Mouse (Mus musculus) CH12.LX (cell line): ENCODE data around the gene AI467606.
A peak's percentile ranks its signal among the peaks of the same experiment; 100 is the strongest.

Experiments
- CHD1 ChIP-seq: IDR thresholded peaks from 2 replicates; pipeline ENCODE4 v1.6.1; 2012; ENCODE audit warnings: low read depth, low read length, improper control_type of control experiment, inconsistent platforms
- CTCF ChIP-seq, 2 experiments: IDR thresholded peaks in 1 of 2; conservative IDR thresholded peaks in 1 of 2; 2 replicates each; pipeline ENCODE4 v1.5.1; 2011 to 2012; ENCODE audit warnings: low read depth in 2 of 2, low read length in 2 of 2, improper control_type of control experiment in 1 of 2, inconsistent platforms in 1 of 2, mild to moderate bottlenecking in 1 of 2, moderate library complexity in 1 of 2
- MEF2A ChIP-seq: IDR thresholded peaks from 2 replicates; pipeline ENCODE4 v1.6.1; 2014; ENCODE audit warnings: low read depth, mild to moderate bottlenecking, inconsistent platforms, low read length, improper control_type of control experiment, borderline replicate concordance
- NRF1 ChIP-seq: IDR thresholded peaks from 2 replicates; pipeline ENCODE4 v1.6.1; 2014; ENCODE audit warnings: low read depth, mild to moderate bottlenecking, inconsistent platforms, low read length, improper control_type of control experiment, moderate library complexity
- SIN3A ChIP-seq: IDR thresholded peaks from 2 replicates; pipeline ENCODE4 v1.6.1; 2012; ENCODE audit warnings: low read length, improper control_type of control experiment, inconsistent platforms

DNA sequence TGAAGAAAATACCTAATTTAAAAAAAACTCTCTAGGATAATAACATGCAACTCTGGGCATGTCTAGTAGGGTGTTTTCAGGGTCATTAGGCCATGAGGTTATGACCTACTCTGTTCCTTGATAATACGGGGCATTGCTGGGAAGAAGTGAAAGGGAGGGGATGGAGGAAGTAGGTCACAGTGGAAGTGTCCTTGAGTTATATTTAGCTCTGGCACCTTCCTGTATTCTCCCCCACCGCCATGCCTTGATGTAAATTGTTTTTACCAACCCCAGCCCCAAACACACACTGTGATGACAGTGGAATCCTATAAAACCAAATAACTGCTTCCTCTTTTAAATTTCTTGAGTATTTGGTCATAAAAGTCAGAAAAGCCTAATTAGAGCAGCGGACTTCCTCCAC lies 11.1 kb upstream of the AI467606 start:
- TF ChIP-seq MEF2A = 0 out of 2 replicates have a peak, but pooled peaks have one; percentile 22
- TF ChIP-seq SIN3A = no peak
- no peak for TF ChIP-seq CTCF (conservative IDR thresholded peaks at IDR 0.05 in 1 of 2, IDR thresholded peaks at IDR 0.05 in 1 of 2; ENCODE audit: low read depth in 2 of 2, low read length in 2 of 2)
- no peak for TF ChIP-seq NRF1
- TF ChIP-seq CHD1 = no peak
